Mouse (Mus musculus): ENCODE measurements at regions not wholly inside any gene's neighbourhood (a gene's known extent, or its start where the extent isn't known, plus 50 kb on each side); places are given as distances from the start of the nearest gene placed in this dataset.
A peak's percentile ranks its signal among the peaks of the same experiment; 100 is the strongest.

DNA sequence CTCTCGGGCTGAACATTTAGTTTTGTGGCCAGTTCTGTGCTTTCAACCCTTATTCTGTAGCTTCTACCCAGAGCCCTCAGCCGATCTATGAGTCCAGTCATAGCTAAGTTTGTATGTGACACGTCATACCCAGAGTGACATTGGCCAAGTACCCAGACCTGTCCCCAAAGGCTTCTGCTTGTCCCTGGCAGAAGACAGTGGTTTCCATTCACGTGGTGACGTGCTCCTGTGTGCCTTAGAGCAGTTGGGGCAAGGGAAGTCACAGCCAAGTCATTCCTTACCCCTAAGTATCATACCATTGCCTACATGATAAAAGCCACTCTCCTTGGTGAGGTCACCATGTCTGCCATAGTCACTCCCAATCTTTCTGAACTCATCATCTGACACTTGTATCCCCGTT, 61.1 kb upstream of the Fhl2 start:
- in situ Hi-C loops (cut with MboI; ENCODE audit: low sequenced_read_pairs in 2 of 2, unreplicated experiment in 2 of 2): no loop called here

DNA sequence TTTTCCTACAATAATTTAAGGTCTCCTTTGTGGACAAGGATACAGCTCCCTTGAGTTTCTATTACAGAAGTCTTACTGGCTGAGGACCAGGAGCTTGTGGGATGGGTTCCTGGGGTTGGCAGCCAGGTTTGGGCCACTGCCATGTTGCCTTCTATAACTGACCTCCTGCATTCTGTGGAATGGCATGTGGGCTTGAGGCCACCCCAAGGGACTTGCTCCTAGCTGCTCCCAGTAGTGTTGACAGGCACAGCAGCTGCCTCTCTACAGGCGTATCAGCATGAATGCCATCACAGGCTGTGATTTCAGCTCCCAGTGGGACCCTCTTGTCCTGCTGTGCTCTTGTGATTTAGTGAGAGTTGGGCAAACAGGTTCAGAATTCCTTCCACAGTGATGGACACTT, 63.1 kb upstream of the Fhl2 start:
- TF ChIP-seq CHD2 (IDR thresholded peaks at IDR 0.05; ENCODE audit: low read depth, low read length) (no peak), ZC3H11A (IDR thresholded peaks at IDR 0.05; ENCODE audit: borderline replicate concordance, low read depth, low read length) (no peak), HCFC1 (IDR thresholded peaks at IDR 0.05; ENCODE audit: borderline replicate concordance, insufficient read depth, low read length) (no peak)
- in situ Hi-C loops (cut with MboI; ENCODE audit: low sequenced_read_pairs in 2 of 2, unreplicated experiment in 2 of 2): loop anchor here (10.0 kb wide), 2 partner anchors 115 to 345 kb away; no protein-coding TSS in a partner anchor
- H3K36me3 ChIP-seq (ENCODE audit: control insufficient read depth, insufficient read depth, low read length, poor library complexity, severe bottlenecking): no peaks in the 10 kb centered on the region
- no peak overlapping the region for H3K27ac ChIP-seq (ENCODE audit: insufficient read depth, low read depth, low read length, poor library complexity, severe bottlenecking)
- no peak overlapping the region for H3K4me3 ChIP-seq (ENCODE audit: insufficient read depth in 1 of 2, low read depth in 1 of 2, low read length in 2 of 2, poor library complexity in 1 of 2, severe bottlenecking in 1 of 2)
- no peaks in the 10 kb centered on the region for H3K9me3 ChIP-seq (ENCODE audit: control insufficient read depth, insufficient read depth, low read depth, low read length)
- no peaks in the 10 kb centered on the region for H3K4me1 ChIP-seq (ENCODE audit: control insufficient read depth in 2 of 2, insufficient read depth in 2 of 2, low read length in 2 of 2, poor library complexity in 1 of 2)
- no peak overlapping the region for H3K9ac ChIP-seq (ENCODE audit: insufficient read depth, low read depth, low read length, poor library complexity, severe bottlenecking)
- DNase-seq (ENCODE audit: low read depth, low spot score): no peak

More for the DNA sequence above, 61.1 kb upstream of the Fhl2 start:
- TF ChIP-seq ZNF384 (IDR thresholded peaks at IDR 0.05; ENCODE audit: low read depth, low read length) (no peak), ZC3H11A (IDR thresholded peaks at IDR 0.05; ENCODE audit: borderline replicate concordance, low read depth, low read length) (no peak), CHD2 (IDR thresholded peaks at IDR 0.05; ENCODE audit: low read depth, low read length) (no peak), HCFC1 (IDR thresholded peaks at IDR 0.05; ENCODE audit: borderline replicate concordance, insufficient read depth, low read length) (no peak), MAFK (IDR thresholded peaks at IDR 0.05; ENCODE audit: insufficient read depth, low read depth, low read length) (no peak)
- Histone ChIP-seq H3K9me3 (ENCODE audit: control insufficient read depth, insufficient read depth, low read depth, low read length) (no peaks in the 10 kb centered on the region), H3K27ac (ENCODE audit: insufficient read depth, low read depth, low read length, poor library complexity, severe bottlenecking) (no peak overlapping the region), H3K4me1 (ENCODE audit: control insufficient read depth in 2 of 2, insufficient read depth in 2 of 2, low read length in 2 of 2, poor library complexity in 1 of 2) (no peaks in the 10 kb centered on the region), H3K4me3 (ENCODE audit: insufficient read depth in 1 of 2, low read depth in 1 of 2, low read length in 2 of 2, poor library complexity in 1 of 2, severe bottlenecking in 1 of 2) (no peak overlapping the region), H3K9ac (ENCODE audit: insufficient read depth, low read depth, low read length, poor library complexity, severe bottlenecking) (no peak overlapping the region), H3K36me3 (ENCODE audit: control insufficient read depth, insufficient read depth, low read length, poor library complexity, severe bottlenecking) (no peaks in the 10 kb centered on the region)
- no peak for DNase-seq (ENCODE audit: low read depth, low spot score)

DNA sequence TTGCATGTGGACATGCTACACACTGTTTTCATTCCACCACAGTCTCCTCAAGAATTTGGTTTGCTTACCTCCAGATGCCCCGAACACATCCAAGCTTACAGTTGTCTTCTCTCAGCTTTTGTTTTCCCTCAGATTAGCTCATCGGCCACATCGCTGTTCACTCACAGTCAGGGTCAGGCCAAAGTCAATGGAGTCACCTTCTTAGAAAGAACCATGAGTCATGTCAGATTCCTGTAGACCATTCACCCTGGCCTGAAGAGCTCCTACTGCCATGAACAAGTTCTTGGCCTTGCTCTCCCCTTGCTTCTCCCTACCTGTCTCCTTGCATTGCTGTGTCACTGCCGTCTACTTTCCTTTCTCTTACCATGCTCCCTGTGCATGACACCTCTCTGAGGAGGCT, 63.7 kb upstream of the Fhl2 start:
- H3K36me3 ChIP-seq (ENCODE audit: control insufficient read depth, insufficient read depth, low read length, poor library complexity, severe bottlenecking): no peaks in the 10 kb centered on the region
- H3K9ac ChIP-seq (ENCODE audit: insufficient read depth, low read depth, low read length, poor library complexity, severe bottlenecking): no peak overlapping the region
- no peak overlapping the region for H3K27ac ChIP-seq (ENCODE audit: insufficient read depth, low read depth, low read length, poor library complexity, severe bottlenecking)
- H3K4me1 ChIP-seq (ENCODE audit: control insufficient read depth in 2 of 2, insufficient read depth in 2 of 2, low read length in 2 of 2, poor library complexity in 1 of 2): no peaks in the 10 kb centered on the region
- no peak for DNase-seq (ENCODE audit: low read depth, low spot score)
- H3K4me3 ChIP-seq (ENCODE audit: insufficient read depth in 1 of 2, low read depth in 1 of 2, low read length in 2 of 2, poor library complexity in 1 of 2, severe bottlenecking in 1 of 2): no peak overlapping the region
- H3K9me3 ChIP-seq (ENCODE audit: control insufficient read depth, insufficient read depth, low read depth, low read length): no peaks in the 10 kb centered on the region
- TF ChIP-seq ZC3H11A (IDR thresholded peaks at IDR 0.05; ENCODE audit: borderline replicate concordance, low read depth, low read length) (no peak), MAFK (IDR thresholded peaks at IDR 0.05; ENCODE audit: insufficient read depth, low read depth, low read length) (no peak), HCFC1 (IDR thresholded peaks at IDR 0.05; ENCODE audit: borderline replicate concordance, insufficient read depth, low read length) (no peak), CHD2 (IDR thresholded peaks at IDR 0.05; ENCODE audit: low read depth, low read length) (no peak), ZNF384 (IDR thresholded peaks at IDR 0.05; ENCODE audit: low read depth, low read length) (no peak)
- in situ Hi-C loops (cut with MboI; ENCODE audit: low sequenced_read_pairs in 2 of 2, unreplicated experiment in 2 of 2): loop anchor here (10.0 kb wide), 2 partner anchors 116 to 346 kb away; no protein-coding TSS in a partner anchor

DNA sequence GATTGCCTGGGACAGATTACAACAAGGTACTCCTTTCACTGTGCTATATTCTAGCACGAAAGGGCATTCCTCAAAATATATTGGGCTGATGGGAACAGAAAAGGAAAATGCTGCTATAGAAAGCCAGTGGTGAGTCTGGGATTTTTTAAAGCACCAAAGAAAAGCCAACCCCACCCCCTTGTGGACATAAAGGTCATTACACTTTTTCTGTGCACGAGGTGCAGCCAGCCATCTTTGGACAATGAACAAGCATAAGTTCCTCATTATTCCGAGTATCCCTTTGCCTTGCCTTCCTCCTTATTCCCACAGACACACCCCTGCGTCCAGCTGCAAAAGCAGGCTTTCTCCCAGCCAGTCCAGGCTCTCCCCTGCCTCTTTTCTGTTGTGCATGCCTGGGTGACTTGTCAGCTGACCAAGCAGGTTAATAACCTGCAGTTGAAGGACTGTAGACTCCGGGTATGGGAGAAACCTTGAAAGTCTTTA, 67.7 kb upstream of the Fhl2 start:
- Histone ChIP-seq H3K36me3 (ENCODE audit: control insufficient read depth, insufficient read depth, low read length, poor library complexity, severe bottlenecking) (no peaks in the 10 kb centered on the region), H3K9me3 (ENCODE audit: control insufficient read depth, insufficient read depth, low read depth, low read length) (no peaks in the 10 kb centered on the region), H3K4me1 (ENCODE audit: control insufficient read depth in 2 of 2, insufficient read depth in 2 of 2, low read length in 2 of 2, poor library complexity in 1 of 2) (no peaks in the 10 kb centered on the region), H3K4me3 (ENCODE audit: insufficient read depth in 1 of 2, low read depth in 1 of 2, low read length in 2 of 2, poor library complexity in 1 of 2, severe bottlenecking in 1 of 2) (no peak overlapping the region), H3K27ac (ENCODE audit: insufficient read depth, low read depth, low read length, poor library complexity, severe bottlenecking) (no peak overlapping the region), H3K9ac (ENCODE audit: insufficient read depth, low read depth, low read length, poor library complexity, severe bottlenecking) (no peak overlapping the region)
- in situ Hi-C loops (cut with MboI; ENCODE audit: low sequenced_read_pairs in 2 of 2, unreplicated experiment in 2 of 2): loop anchor here (10.0 kb wide), 2 partner anchors 120 to 350 kb away; no protein-coding TSS in a partner anchor
- no peak for TF ChIP-seq CHD2 (IDR thresholded peaks at IDR 0.05; ENCODE audit: low read depth, low read length)
- no peak for TF ChIP-seq HCFC1 (IDR thresholded peaks at IDR 0.05; ENCODE audit: borderline replicate concordance, insufficient read depth, low read length)
- 0 out of 2 replicates have a peak, but pooled peaks have one; percentile 26 for TF ChIP-seq MAFK (IDR thresholded peaks at IDR 0.05; ENCODE audit: insufficient read depth, low read depth, low read length)
- peak; percentile 78; the same call in 1 of the 2 replicates for TF ChIP-seq ZC3H11A (IDR thresholded peaks at IDR 0.05; ENCODE audit: borderline replicate concordance, low read depth, low read length)
- no peak for TF ChIP-seq ZNF384 (IDR thresholded peaks at IDR 0.05; ENCODE audit: low read depth, low read length)
- peak; percentile 54 for DNase-seq (ENCODE audit: low read depth, low spot score)

All from ES-E14 (cell line).